Mouse (Mus musculus) midbrain, embryonic 10.5 days (tissue): Measurements from ENCODE around the gene Lpcat2. TPM values are rescaled to one million over a fixed set of nuclear protein-coding genes. Genes with fewer than 3 reads are reported as not detected.

ENCODE experiments used
- DNase-seq: peaks from one replicate; pipeline ENCODE4 v3.0.0-alpha.2; 2017; ENCODE audit warnings: low spot score
- H3K27ac ChIP-seq: fragments of 300-500 bp; sonication (generic); replicated peaks from 2 replicates; pipeline ENCODE4 v1.5.1; 2016; ENCODE audit warnings: mild to moderate bottlenecking
- H3K27me3 ChIP-seq: fragments of 300-500 bp; sonication (generic); 2 replicates; pipeline ENCODE4 v1.6.1; 2016; ENCODE audit warnings: low read depth, mild to moderate bottlenecking; ENCODE audit not compliant: poor library complexity, severe bottlenecking
- H3K36me3 ChIP-seq: fragments of 300-500 bp; sonication (generic); 2 replicates; pipeline ENCODE4 v1.6.1; 2016; ENCODE audit warnings: mild to moderate bottlenecking, moderate library complexity
- H3K4me1 ChIP-seq: fragments of 300-500 bp; sonication (generic); 2 replicates; pipeline ENCODE4 v1.6.1; 2016
- H3K4me3 ChIP-seq: fragments of 300-500 bp; sonication (generic); 2 replicates; pipeline ENCODE4 v1.5.1; 2016; ENCODE audit warnings: mild to moderate bottlenecking, moderate library complexity
- H3K9me3 ChIP-seq: fragments of 300-500 bp; sonication (generic); replicated peaks from 2 replicates; pipeline ENCODE4 v1.6.1; 2016; ENCODE audit warnings: mild to moderate bottlenecking
- WGBS: fragments of 180-500 bp; shearing (Covaris S2); methylation state at CpG from one replicate; pipeline ENCODE4 v1.1.7; 2016; 5-methylcytosine and 5-hydroxymethylcytosine counted together
- polyA plus RNA-seq: library from polyadenylated mRNA; unstranded; fragments of >200 nt; fragmentation: Nextera tagmentation; extraction: Ambion mirVana; gene quantifications from 2 replicates; pipeline ENCODE4 v1.2.1, GENCODE M21; 2016

Gene Lpcat2
- polyA plus RNA-seq, 1 experiment from 2014 or later: 3.0 TPM

- WGBS: 95% methylated on average over 11 of the region's 11 CpGs
- no peak for DNase-seq
- H3K9me3 ChIP-seq: no peaks in the 10 kb centered on the region
- H3K4me3 ChIP-seq: no peak overlapping the region
- no peaks in the 10 kb centered on the region for H3K27me3 ChIP-seq
- no peaks in the 10 kb centered on the region for H3K4me1 ChIP-seq
- no peak overlapping the region for H3K27ac ChIP-seq
- H3K36me3 ChIP-seq: peaks cover 48% of the 10 kb centered on the region
Observed at GRCm38 (mm10) chr8:92835901-92836300, 19.2 kb upstream of the Lpcat2 start.

- WGBS: 87% methylated on average over 3 of the region's 3 CpGs
- Histone ChIP-seq H3K4me3 (no peak overlapping the region), H3K27ac (no peak overlapping the region), H3K4me1 (no peaks in the 10 kb centered on the region), H3K27me3 (no peaks in the 10 kb centered on the region), H3K9me3 (no peaks in the 10 kb centered on the region), H3K36me3 (peaks cover 42% of the 10 kb centered on the region)
- DNase-seq: no peak
Observed at GRCm38 (mm10) chr8:92838616-92839015, 16.5 kb upstream of the Lpcat2 start.

GRCm38 (mm10) chr8:92839161-92839560 lies 16.0 kb upstream of the Lpcat2 start:
- Histone ChIP-seq H3K9me3 (no peaks in the 10 kb centered on the region), H3K27ac (no peak overlapping the region), H3K4me1 (no peaks in the 10 kb centered on the region), H3K4me3 (no peak overlapping the region), H3K36me3 (peaks cover 48% of the 10 kb centered on the region), H3K27me3 (no peaks in the 10 kb centered on the region)
- DNase-seq: no peak
- 91% methylated on average over 8 of the region's 8 CpGs for WGBS

GRCm38 (mm10) chr8:92839876-92840275 lies 15.3 kb upstream of the Lpcat2 start:
- H3K9me3 ChIP-seq: no peaks in the 10 kb centered on the region
- H3K36me3 ChIP-seq: peaks cover 49% of the 10 kb centered on the region
- no peaks in the 10 kb centered on the region for H3K4me1 ChIP-seq
- H3K4me3 ChIP-seq: no peak overlapping the region
- H3K27ac ChIP-seq: no peak overlapping the region
- no peak for DNase-seq
- WGBS: 94% methylated on average over 7 of the region's 7 CpGs
- no peaks in the 10 kb centered on the region for H3K27me3 ChIP-seq

- Histone ChIP-seq H3K4me3 (no peak overlapping the region), H3K36me3 (peaks cover 13% of the 10 kb centered on the region), H3K27me3 (no peaks in the 10 kb centered on the region), H3K4me1 (peaks cover 30% of the 10 kb centered on the region), H3K27ac (peak overlapping the region; percentile 29), H3K9me3 (no peaks in the 10 kb centered on the region)
- WGBS: 42% methylated on average over 3 of the region's 3 CpGs
- no peak for DNase-seq
Observed at GRCm38 (mm10) chr8:92846684-92847083, 8.5 kb upstream of the Lpcat2 start.

DNA sequence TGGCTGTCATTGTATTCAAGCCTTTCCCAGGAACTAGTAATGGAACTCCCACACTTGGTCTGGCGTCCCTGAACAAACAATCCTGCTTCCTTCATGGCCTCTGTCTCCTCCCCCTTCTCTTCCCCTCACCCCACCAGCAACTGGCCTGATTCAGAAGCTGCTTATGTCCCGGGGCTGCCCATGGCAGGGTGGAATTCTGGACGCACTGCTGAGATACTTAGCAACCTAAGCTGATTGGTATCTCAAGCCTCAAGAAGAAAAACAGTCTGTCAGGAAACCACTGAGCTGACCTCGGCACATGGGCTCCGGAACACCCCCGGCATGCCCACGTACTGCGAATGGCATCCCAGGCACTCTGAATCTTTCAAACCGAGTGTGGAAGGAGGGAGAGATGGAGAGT lies 7.8 kb upstream of the Lpcat2 start:
- DNase-seq: peak; percentile 33
- Histone ChIP-seq H3K27ac (peak overlapping the region; percentile 29), H3K4me3 (no peak overlapping the region), H3K27me3 (no peaks in the 10 kb centered on the region), H3K36me3 (peaks cover 13% of the 10 kb centered on the region), H3K4me1 (peaks cover 30% of the 10 kb centered on the region), H3K9me3 (no peaks in the 10 kb centered on the region)
- WGBS: 56% methylated on average over 9 of the region's 9 CpGs

DNA sequence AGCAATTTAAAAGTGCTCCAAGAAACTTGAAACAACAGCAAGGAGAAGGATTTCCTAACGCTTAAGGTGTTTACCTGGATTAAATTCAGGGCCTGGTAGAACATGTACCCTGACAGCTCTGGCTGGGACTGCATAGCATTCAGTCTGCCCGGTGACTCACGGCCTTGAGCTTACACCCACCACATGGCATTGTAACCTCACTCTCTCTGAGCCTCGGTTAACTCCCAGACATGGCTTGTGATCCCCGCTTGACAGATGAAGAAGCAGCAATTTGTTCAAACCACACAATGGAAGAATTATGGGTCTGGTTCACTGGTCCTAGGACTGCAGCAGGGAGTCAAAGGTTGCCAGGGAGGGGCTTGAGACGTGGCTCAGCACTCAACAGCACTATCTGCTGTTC lies 5.9 kb upstream of the Lpcat2 start:
- Histone ChIP-seq H3K27me3 (peaks cover 6% of the 10 kb centered on the region), H3K9me3 (no peaks in the 10 kb centered on the region), H3K4me1 (peaks cover 36% of the 10 kb centered on the region), H3K27ac (no peak overlapping the region), H3K4me3 (no peak overlapping the region), H3K36me3 (peaks cover 4% of the 10 kb centered on the region; the same call in 1 of the 2 replicates)
- 69% methylated on average over 6 of the region's 6 CpGs for WGBS
- no peak for DNase-seq

- H3K4me1 ChIP-seq: peaks cover 39% of the 10 kb centered on the region
- WGBS: 82% methylated on average over 4 of the region's 4 CpGs
- DNase-seq: no peak
- H3K36me3 ChIP-seq: peaks cover 4% of the 10 kb centered on the region; the same call in 1 of the 2 replicates
- peak overlapping the region; percentile 14; the same call in 1 of the 2 replicates for H3K27ac ChIP-seq
- H3K9me3 ChIP-seq: no peaks in the 10 kb centered on the region
- H3K4me3 ChIP-seq: no peak overlapping the region
- H3K27me3 ChIP-seq: peaks cover 12% of the 10 kb centered on the region
Observed at GRCm38 (mm10) chr8:92850239-92850638, 4.9 kb upstream of the Lpcat2 start.

DNA sequence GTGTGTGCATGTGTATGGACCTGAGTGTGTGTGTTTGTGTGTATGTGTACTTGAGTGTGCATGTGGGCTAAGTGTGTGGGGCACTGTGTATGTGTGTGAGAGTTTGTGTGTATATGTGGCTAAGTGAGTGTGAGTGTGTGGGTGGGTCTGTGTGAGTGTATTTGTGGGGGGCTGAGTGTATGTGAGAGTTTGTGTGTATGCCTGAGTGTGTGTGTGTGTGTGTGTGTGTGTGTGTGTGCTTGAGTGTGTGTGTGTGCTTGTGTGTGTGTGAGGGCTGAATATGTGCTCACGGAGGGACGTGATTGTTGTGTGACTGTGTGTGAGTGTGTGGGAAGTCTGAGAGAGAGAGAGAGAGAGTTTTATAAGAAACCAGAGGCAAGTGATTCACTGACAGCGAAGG lies 3.8 kb upstream of the Lpcat2 start:
- Histone ChIP-seq H3K4me1 (peaks cover 41% of the 10 kb centered on the region), H3K36me3 (no peaks in the 10 kb centered on the region), H3K4me3 (no peak overlapping the region), H3K27me3 (peaks cover 20% of the 10 kb centered on the region), H3K27ac (no peak overlapping the region), H3K9me3 (no peaks in the 10 kb centered on the region; the same call in 1 of the 2 replicates)
- WGBS: 78% methylated on average over 3 of the region's 3 CpGs
- DNase-seq: no peak

DNA sequence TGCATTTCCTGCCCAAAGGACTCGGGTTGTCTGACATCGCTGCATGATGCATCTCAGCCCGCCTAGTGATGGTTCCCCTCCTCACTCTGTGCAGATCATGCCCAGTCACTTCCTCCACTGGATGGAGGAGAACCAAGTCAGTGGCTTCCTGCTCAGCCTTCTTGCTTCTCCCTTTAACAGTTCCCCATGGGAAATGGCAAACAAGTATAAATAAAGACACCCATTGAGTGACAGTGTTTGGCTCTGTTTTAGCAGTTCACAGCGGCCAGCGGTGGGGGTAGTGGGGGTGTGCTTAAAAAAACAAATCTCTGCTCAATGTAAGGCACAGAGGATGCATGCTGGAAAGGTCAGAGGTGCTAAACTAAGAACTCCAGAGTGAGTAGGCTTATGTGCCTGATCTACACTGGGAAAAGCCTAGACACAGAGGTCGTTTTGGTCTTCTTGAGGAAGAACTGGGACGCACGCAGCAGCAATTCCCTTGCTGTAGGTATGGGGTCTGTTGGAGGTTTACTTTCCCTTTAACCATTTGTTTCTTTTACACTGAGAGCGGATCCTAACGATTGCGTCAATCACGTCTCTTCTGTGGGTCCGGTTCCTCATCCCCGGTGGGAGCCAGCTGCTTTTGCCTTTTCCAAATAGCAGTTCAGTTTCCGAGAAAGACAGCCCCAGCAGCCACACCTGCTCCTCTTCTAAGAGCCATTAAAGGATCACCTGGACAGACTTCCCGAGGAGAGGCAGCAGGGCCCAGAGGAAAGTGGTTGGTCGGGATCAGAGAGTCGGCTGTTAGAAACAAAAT lies 1.8 kb upstream of the Lpcat2 start:
- Histone ChIP-seq H3K27me3 (peaks cover 23% of the 10 kb centered on the region), H3K27ac (no peak overlapping the region), H3K36me3 (no peaks in the 10 kb centered on the region), H3K4me3 (no peak overlapping the region), H3K4me1 (peaks cover 26% of the 10 kb centered on the region), H3K9me3 (no peaks in the 10 kb centered on the region; the same call in 1 of the 2 replicates)
- WGBS: 73% methylated on average over 18 of the region's 18 CpGs
- DNase-seq: no peak

- Histone ChIP-seq H3K4me1 (peaks cover 22% of the 10 kb centered on the region), H3K36me3 (no peaks in the 10 kb centered on the region), H3K4me3 (peak overlapping the region; percentile 69), H3K27me3 (peaks cover 23% of the 10 kb centered on the region), H3K9me3 (no peaks in the 10 kb centered on the region; the same call in 1 of the 2 replicates), H3K27ac (no peak overlapping the region)
- no peak for DNase-seq
- WGBS: 87% methylated on average over 3 of the region's 3 CpGs
Observed at GRCm38 (mm10) chr8:92854673-92855072, 466 bp upstream of the Lpcat2 start.

GRCm38 (mm10) chr8:92856273-92856986 lies 1.3 kb downstream of the Lpcat2 start:
- Histone ChIP-seq H3K27ac (no peak overlapping the region), H3K9me3 (no peaks in the 10 kb centered on the region; the same call in 1 of the 2 replicates), H3K4me3 (no peak overlapping the region), H3K36me3 (no peaks in the 10 kb centered on the region), H3K4me1 (peaks cover 16% of the 10 kb centered on the region), H3K27me3 (peaks cover 23% of the 10 kb centered on the region)
- WGBS: 90% methylated on average over 7 of the region's 7 CpGs
- DNase-seq: no peak
